Mouse (Mus musculus) liver, adult 2 months (tissue): ENCODE measurements at regions not wholly inside any gene's neighbourhood (a gene's known extent, or its start where the extent isn't known, plus 50 kb on each side); places are given as distances from the start of the nearest gene placed in this dataset.

Experiments
- CTCF ChIP-seq: fragments of 200-500 bp; IDR thresholded peaks from 2 replicates; pipeline ENCODE4 v1.5.1; 2011; ENCODE audit warnings: low read depth, low read length, control low read depth
- POLR2A ChIP-seq: fragments of 200-500 bp; IDR thresholded peaks from 2 replicates; pipeline ENCODE4 v1.6.1; 2011; ENCODE audit warnings: low read length, control low read depth; ENCODE audit not compliant: insufficient read depth; ENCODE audit errors: extremely low read depth

- TF ChIP-seq CTCF (no peak), POLR2A (no peak)
These were observed 360.8 kb downstream of the Vps13c start for GRCm38 (mm10) chr9:68201031-68201430.
